Mouse (Mus musculus) CH12.LX (cell line): ENCODE measurements at regions not wholly inside any gene's neighbourhood (a gene's known extent, or its start where the extent isn't known, plus 50 kb on each side); places are given as distances from the start of the nearest gene placed in this dataset.

Experiments
- DNase-seq: peaks from one replicate; pipeline ENCODE4 v3.0.0-alpha.2; 2013; ENCODE audit errors: extremely low read depth
- H3K27ac ChIP-seq: 2 replicates; pipeline ENCODE4 v1.5.1; 2012; ENCODE audit warnings: low read depth, mild to moderate bottlenecking, control low read depth, moderate library complexity; ENCODE audit not compliant: insufficient read depth
- H3K27me3 ChIP-seq: replicated peaks from 2 replicates; pipeline ENCODE3; 2012; ENCODE audit warnings: inconsistent platforms
- H3K36me3 ChIP-seq, 2 experiments: replicated peaks in 1 of 2; 2 replicates each; pipeline versions ENCODE3 to v1.6.1; 2012; ENCODE audit warnings: inconsistent platforms in 1 of 2, low read length in 1 of 2, mild to moderate bottlenecking in 1 of 2, mixed read lengths in 1 of 2, moderate library complexity in 1 of 2; ENCODE audit not compliant: control insufficient read depth in 1 of 2, insufficient read depth in 1 of 2
- H3K4me1 ChIP-seq, 2 experiments: 2 replicates each; pipeline ENCODE4 v1.6.1; 2012; ENCODE audit warnings: inconsistent platforms in 1 of 2, moderate library complexity in 1 of 2; ENCODE audit not compliant: insufficient read depth in 2 of 2, control insufficient read depth in 1 of 2
- H3K4me2 ChIP-seq: 2 replicates; pipeline ENCODE4 v1.6.1; 2012; ENCODE audit warnings: low read depth, mild to moderate bottlenecking, control low read depth; ENCODE audit not compliant: poor library complexity, insufficient read depth, severe bottlenecking
- H3K4me3 ChIP-seq, 3 experiments: fragments of 150-350 bp in 1 of 3; sonication (generic) in 1 of 3; replicated peaks in 1 of 3; 2 replicates each; pipeline versions ENCODE3 to v1.5.1; 2011 to 2012; ENCODE audit warnings: low read depth in 2 of 3, low read length in 2 of 3, mild to moderate bottlenecking in 2 of 3, moderate library complexity in 2 of 3, control low read depth in 1 of 3, improper control_type of control experiment in 1 of 3, inconsistent platforms in 1 of 3, mixed read lengths in 1 of 3; ENCODE audit not compliant: poor library complexity in 1 of 3
- H3K79me2 ChIP-seq: replicated peaks from 2 replicates; pipeline ENCODE4 v1.6.1; 2012; ENCODE audit warnings: mild to moderate bottlenecking, moderate library complexity; ENCODE audit not compliant: control insufficient read depth, poor library complexity, insufficient read depth, severe bottlenecking; ENCODE audit errors: extremely low read depth
- H3K9ac ChIP-seq: 2 replicates; pipeline ENCODE4 v1.6.1; 2012; ENCODE audit warnings: low read depth, mild to moderate bottlenecking, control low read depth, moderate library complexity; ENCODE audit not compliant: insufficient read depth
- H3K9me3 ChIP-seq: replicated peaks from 2 replicates; pipeline ENCODE3; 2012; ENCODE audit warnings: low read length, inconsistent platforms, mixed read lengths
- BHLHE40 ChIP-seq: IDR thresholded peaks from 2 replicates; pipeline ENCODE4 v1.6.1; 2011; ENCODE audit warnings: mild to moderate bottlenecking, low read depth, low read length, improper control_type of control experiment
- CHD2 ChIP-seq: IDR thresholded peaks from 2 replicates; pipeline ENCODE4 v1.6.1; 2011; ENCODE audit warnings: low read length, improper control_type of control experiment
- CTCF ChIP-seq, 2 experiments: IDR thresholded peaks in 1 of 2; conservative IDR thresholded peaks in 1 of 2; 2 replicates each; pipeline ENCODE4 v1.5.1; 2011 to 2012; ENCODE audit warnings: low read depth in 2 of 2, low read length in 2 of 2, improper control_type of control experiment in 1 of 2, inconsistent platforms in 1 of 2, mild to moderate bottlenecking in 1 of 2, moderate library complexity in 1 of 2
- ELF1 ChIP-seq: IDR thresholded peaks from 2 replicates; pipeline ENCODE4 v1.6.1; 2014; ENCODE audit warnings: low read depth, mild to moderate bottlenecking, inconsistent platforms, low read length, improper control_type of control experiment
- GABPA ChIP-seq: IDR thresholded peaks from 2 replicates; pipeline ENCODE4 v1.6.1; 2012; ENCODE audit warnings: low read depth, low read length, improper control_type of control experiment, inconsistent platforms; ENCODE audit not compliant: insufficient replicate concordance
- JUND ChIP-seq: conservative IDR thresholded peaks from 2 replicates; pipeline ENCODE4 v1.6.1; 2011; ENCODE audit warnings: low read depth, low read length, improper control_type of control experiment
- MAX ChIP-seq: IDR thresholded peaks from 2 replicates; pipeline ENCODE4 v1.6.1; 2011; ENCODE audit warnings: low read length, improper control_type of control experiment
- MAZ ChIP-seq: IDR thresholded peaks from 2 replicates; pipeline ENCODE4 v1.6.1; 2012; ENCODE audit warnings: low read depth, mild to moderate bottlenecking, inconsistent platforms, low read length, improper control_type of control experiment, moderate library complexity
- MEF2A ChIP-seq: IDR thresholded peaks from 2 replicates; pipeline ENCODE4 v1.6.1; 2014; ENCODE audit warnings: low read depth, mild to moderate bottlenecking, inconsistent platforms, low read length, improper control_type of control experiment, borderline replicate concordance
- MXI1 ChIP-seq: IDR thresholded peaks from 2 replicates; pipeline ENCODE4 v1.6.1; 2011; ENCODE audit warnings: mild to moderate bottlenecking, low read depth, low read length, improper control_type of control experiment
- MYC ChIP-seq: IDR thresholded peaks from 2 replicates; pipeline ENCODE4 v1.6.1; 2011; ENCODE audit warnings: low read depth, mild to moderate bottlenecking, improper control_type of control experiment, low read length
- PAX5 ChIP-seq: IDR thresholded peaks from 2 replicates; pipeline ENCODE4 v1.6.1; 2012; ENCODE audit warnings: low read length, inconsistent platforms, mixed read lengths
- POLR2A ChIP-seq: IDR thresholded peaks from 2 replicates; pipeline ENCODE4 v1.6.1; 2011; ENCODE audit warnings: low read depth, mild to moderate bottlenecking, improper control_type of control experiment, low read length
- RAD21 ChIP-seq: IDR thresholded peaks from 2 replicates; pipeline ENCODE4 v1.6.1; 2011; ENCODE audit warnings: low read depth, mild to moderate bottlenecking, low read length, improper control_type of control experiment, moderate library complexity
- RCOR1 ChIP-seq: conservative IDR thresholded peaks from 2 replicates; pipeline ENCODE4 v1.6.1; 2012; ENCODE audit warnings: low read depth, mild to moderate bottlenecking, inconsistent platforms, low read length, improper control_type of control experiment
- SIN3A ChIP-seq: IDR thresholded peaks from 2 replicates; pipeline ENCODE4 v1.6.1; 2012; ENCODE audit warnings: low read length, improper control_type of control experiment, inconsistent platforms
- SMC3 ChIP-seq: IDR thresholded peaks from 2 replicates; pipeline ENCODE4 v1.6.1; 2011; ENCODE audit warnings: low read depth, low read length, improper control_type of control experiment
- TBP ChIP-seq: conservative IDR thresholded peaks from 2 replicates; pipeline ENCODE4 v1.6.1; 2011; ENCODE audit warnings: low read depth, low read length, improper control_type of control experiment
- TCF12 ChIP-seq: IDR thresholded peaks from 2 replicates; pipeline ENCODE4 v1.6.1; 2014; ENCODE audit warnings: low read depth, mild to moderate bottlenecking, inconsistent platforms, low read length, improper control_type of control experiment
- ZC3H11A ChIP-seq: IDR thresholded peaks from 2 replicates; pipeline ENCODE4 v1.6.1; 2012; ENCODE audit warnings: low read depth, mild to moderate bottlenecking, inconsistent platforms, low read length, improper control_type of control experiment
- ZKSCAN1 ChIP-seq: IDR thresholded peaks from 2 replicates; pipeline ENCODE4 v1.6.1; 2012; ENCODE audit warnings: low read depth, inconsistent platforms, low read length, improper control_type of control experiment, borderline replicate concordance
- ZMIZ1 ChIP-seq: IDR thresholded peaks from 2 replicates; pipeline ENCODE4 v1.6.1; 2012; ENCODE audit warnings: low read depth, mild to moderate bottlenecking, inconsistent platforms, low read length, improper control_type of control experiment
- dilution Hi-C: fragments of 300-500 bp; cut with MboI; formaldehyde crosslinking; loops from 2 replicates; pipeline ENCODE4 v1.14.3; 2020; ENCODE audit warnings: low sequenced_read_pairs; ENCODE audit not compliant: extremely low pct_unique_long_range_greater_than_20kb, extremely low pct_ligation_motif_present
- in situ Hi-C: fragments of 300-500 bp; cut with MboI; formaldehyde crosslinking; loops from 3 replicates; pipeline ENCODE4 v1.14.3; 2019; ENCODE audit warnings: low sequenced_read_pairs, low pct_ligation_motif_present, low pct_unique_long_range_greater_than_20kb, mixed read lengths

GRCm38 (mm10) chrX:85481326-85481725 lies 92.5 kb upstream of the Tab3 start:
- Histone ChIP-seq H3K79me2 (no peaks in the 10 kb centered on the region), H3K27ac (no peak overlapping the region), H3K4me1 (no peaks in the 10 kb centered on the region), H3K36me3 (no peaks in the 10 kb centered on the region), H3K4me2 (no peak overlapping the region), H3K9ac (no peak overlapping the region), H3K9me3 (no peaks in the 10 kb centered on the region), H3K4me3 (no peak overlapping the region), H3K27me3 (no peaks in the 10 kb centered on the region)
- DNase-seq: peak; percentile 13
- dilution Hi-C loops: no loop called here
- TF ChIP-seq RAD21 (peak; percentile 65), ELF1 (no peak), MAX (no peak), SMC3 (peak; percentile 30), RCOR1 (no peak), ZC3H11A (no peak), ZMIZ1 (no peak), MYC (no peak), BHLHE40 (no peak), MXI1 (no peak), CTCF (conservative IDR thresholded peaks at IDR 0.05 in 1 of 2, IDR thresholded peaks at IDR 0.05 in 1 of 2; ENCODE audit: low read depth in 2 of 2, low read length in 2 of 2) (peak in 1 of 2 experiments; percentile 55; a peak in 2 of 4 replicates), POLR2A (no peak), TBP (no peak), ZKSCAN1 (no peak)
- in situ Hi-C loops: loop anchor here (25.0 kb wide), 1 partner anchor 156 kb away; no protein-coding TSS in a partner anchor

GRCm38 (mm10) chrX:85496943-85497342 lies 76.9 kb upstream of the Tab3 start:
- H3K4me2 ChIP-seq: no peak overlapping the region
- H3K4me1 ChIP-seq: no peaks in the 10 kb centered on the region
- H3K27me3 ChIP-seq: no peaks in the 10 kb centered on the region
- no peak overlapping the region for H3K4me3 ChIP-seq
- no peaks in the 10 kb centered on the region for H3K9me3 ChIP-seq
- in situ Hi-C loops (loop anchor here (25.0 kb wide), 1 partner anchor 140 kb away; no protein-coding TSS in a partner anchor), dilution Hi-C loops (no loop called here)
- H3K36me3 ChIP-seq: no peaks in the 10 kb centered on the region
- H3K79me2 ChIP-seq: no peaks in the 10 kb centered on the region
- H3K27ac ChIP-seq: no peak overlapping the region
- TF ChIP-seq MAX (no peak), JUND (no peak), SIN3A (no peak), MEF2A (no peak), MAZ (no peak), ELF1 (no peak), RAD21 (peak; percentile 35), CTCF (conservative IDR thresholded peaks at IDR 0.05 in 1 of 2, IDR thresholded peaks at IDR 0.05 in 1 of 2; ENCODE audit: low read depth in 2 of 2, low read length in 2 of 2) (peak in 1 of 2 experiments; percentile 33; a peak in 2 of 4 replicates), MXI1 (no peak), PAX5 (no peak), MYC (no peak), TCF12 (no peak), CHD2 (no peak), ZC3H11A (no peak), GABPA (no peak)
- H3K9ac ChIP-seq: no peak overlapping the region
- DNase-seq: no peak
